Mouse (Mus musculus) hindbrain, embryonic 10.5 days (tissue): ENCODE data around the gene Dgki. TPM values are rescaled to one million over a fixed set of nuclear protein-coding genes. Genes with fewer than 3 reads are reported as not detected.

Experiments
- DNase-seq: peaks from one replicate; pipeline ENCODE4 v3.0.0-alpha.2; 2017; ENCODE audit warnings: low spot score
- H3K27ac ChIP-seq: fragments of 300-500 bp; sonication (generic); 2 replicates; pipeline ENCODE4 v1.5.1; 2016; ENCODE audit warnings: mild to moderate bottlenecking, moderate library complexity
- H3K27me3 ChIP-seq: fragments of 300-500 bp; sonication (generic); 2 replicates; pipeline ENCODE4 v1.6.1; 2016; ENCODE audit warnings: mild to moderate bottlenecking; ENCODE audit not compliant: poor library complexity, insufficient read depth, severe bottlenecking
- H3K36me3 ChIP-seq: fragments of 300-500 bp; sonication (generic); 2 replicates; pipeline ENCODE4 v1.6.1; 2016; ENCODE audit warnings: mild to moderate bottlenecking, moderate library complexity
- H3K4me1 ChIP-seq: fragments of 300-500 bp; sonication (generic); replicated peaks from 2 replicates; pipeline ENCODE4 v1.6.1; 2016; ENCODE audit warnings: mild to moderate bottlenecking
- H3K4me3 ChIP-seq: fragments of 300-500 bp; sonication (generic); 2 replicates; pipeline ENCODE4 v1.5.1; 2016; ENCODE audit warnings: mild to moderate bottlenecking, moderate library complexity
- H3K9me3 ChIP-seq: fragments of 300-500 bp; sonication (generic); 2 replicates; pipeline ENCODE4 v1.6.1; 2016; ENCODE audit warnings: mild to moderate bottlenecking, moderate library complexity
- WGBS: fragments of 180-500 bp; shearing (Covaris S2); methylation state at CpG from one replicate; pipeline ENCODE4 v1.1.7; 2016; 5-methylcytosine and 5-hydroxymethylcytosine counted together
- polyA plus RNA-seq: library from polyadenylated mRNA; unstranded; fragments of >200 nt; fragmentation: Nextera tagmentation; extraction: Ambion mirVana; gene quantifications from 2 replicates; pipeline ENCODE4 v1.2.1, GENCODE M21; 2016

The Dgki gene
- polyA plus RNA-seq, 1 experiment from 2014 or later = 1.0 TPM

- WGBS = 86% methylated on average over 7 of the region's 7 CpGs
- Histone ChIP-seq H3K36me3 (no peaks in the 10 kb centered on the region), H3K27ac (0 out of 2 replicates have a peak overlapping the region, but pooled peaks have one; percentile 16), H3K4me1 (peaks cover 4% of the 10 kb centered on the region), H3K4me3 (no peak overlapping the region), H3K9me3 (no peaks in the 10 kb centered on the region), H3K27me3 (no peaks in the 10 kb centered on the region)
- DNase-seq = no peak
These were observed 449.4 kb downstream of the Dgki start for GRCm38 (mm10) chr6:36850422-36851129.

GRCm38 (mm10) chr6:36845288-36845687 is 454.7 kb downstream of the Dgki start:
- DNase-seq = no peak
- Histone ChIP-seq H3K4me3 (no peak overlapping the region), H3K36me3 (no peaks in the 10 kb centered on the region), H3K27ac (no peak overlapping the region), H3K4me1 (peaks cover 11% of the 10 kb centered on the region), H3K9me3 (no peaks in the 10 kb centered on the region), H3K27me3 (no peaks in the 10 kb centered on the region)
- 79% methylated on average over 1 of the region's 1 CpGs for WGBS

GRCm38 (mm10) chr6:36844258-36844657 is 455.7 kb downstream of the Dgki start:
- WGBS = 69% methylated on average over 6 of the region's 6 CpGs
- H3K9me3 ChIP-seq = no peaks in the 10 kb centered on the region
- DNase-seq = no peak
- no peaks in the 10 kb centered on the region for H3K27me3 ChIP-seq
- no peaks in the 10 kb centered on the region for H3K36me3 ChIP-seq
- H3K4me3 ChIP-seq = no peak overlapping the region
- peaks cover 11% of the 10 kb centered on the region for H3K4me1 ChIP-seq
- no peak overlapping the region for H3K27ac ChIP-seq

DNA sequence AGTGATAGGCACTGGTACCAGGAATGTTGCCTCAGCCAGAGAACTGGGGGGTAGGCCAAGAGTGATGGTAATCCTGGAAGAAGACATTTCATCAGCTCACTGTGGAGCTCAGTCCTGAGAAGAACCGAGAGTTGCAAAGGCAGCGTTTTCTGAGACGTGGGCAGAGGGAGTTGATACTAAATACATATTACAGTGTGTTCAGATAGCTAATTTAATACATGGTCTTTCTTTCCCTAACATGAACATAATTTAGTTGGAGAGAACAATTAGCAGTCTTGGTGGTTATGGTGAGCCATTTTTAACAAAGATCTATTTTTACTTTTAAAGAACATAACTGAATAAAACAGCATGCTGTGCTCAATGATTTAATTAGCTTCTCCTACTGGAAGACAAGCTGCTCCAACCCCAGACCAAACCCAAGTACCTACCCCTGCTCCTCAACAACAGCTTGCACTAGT is 456.9 kb downstream of the Dgki start:
- peaks cover 11% of the 10 kb centered on the region for H3K4me1 ChIP-seq

DNA sequence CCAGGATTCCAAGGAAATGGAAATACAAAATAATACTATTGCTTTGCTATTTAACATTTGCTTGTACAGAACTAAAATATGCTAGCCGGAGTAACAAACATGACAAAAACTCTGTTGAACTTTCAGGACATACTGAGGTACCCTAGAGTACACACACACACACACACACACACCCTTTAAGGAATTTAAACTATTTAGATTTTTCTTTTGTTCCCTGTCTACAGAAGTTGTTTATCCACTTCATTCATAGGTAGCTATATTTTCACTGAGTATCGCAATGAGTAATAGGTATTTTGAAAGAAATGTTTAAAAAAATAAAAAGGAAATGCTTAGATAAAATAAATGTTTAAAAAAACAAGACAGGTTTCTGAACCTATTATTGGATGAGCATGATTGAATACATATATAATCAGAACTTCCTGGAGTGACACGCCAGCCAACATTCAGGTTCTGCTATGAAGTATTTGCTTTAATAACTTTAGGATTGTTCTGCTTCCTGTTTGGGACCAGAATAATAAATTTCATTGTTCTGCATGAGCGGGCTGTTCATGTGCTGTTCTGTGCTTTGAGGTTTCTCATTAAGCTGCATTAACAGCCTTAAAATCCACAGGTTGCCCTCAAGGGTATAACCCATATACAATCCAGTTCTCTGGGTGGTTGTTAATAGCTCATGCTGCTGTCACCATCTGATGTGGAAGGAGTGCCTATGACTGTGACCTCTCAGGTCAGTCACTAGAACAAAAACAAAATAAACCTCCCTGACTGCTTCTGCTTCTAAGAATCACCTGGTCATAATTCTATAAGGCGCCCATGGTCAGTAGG is 457.7 kb downstream of the Dgki start:
- no peak for DNase-seq
- Histone ChIP-seq H3K27ac (no peak overlapping the region), H3K36me3 (no peaks in the 10 kb centered on the region), H3K27me3 (no peaks in the 10 kb centered on the region), H3K9me3 (no peaks in the 10 kb centered on the region), H3K4me1 (peaks cover 11% of the 10 kb centered on the region), H3K4me3 (no peak overlapping the region)
- WGBS = 74% methylated on average over 5 of the region's 5 CpGs

More for the DNA sequence above, 456.9 kb downstream of the Dgki start:
- H3K27me3 ChIP-seq = no peaks in the 10 kb centered on the region
- H3K9me3 ChIP-seq = no peaks in the 10 kb centered on the region
- no peak for DNase-seq
- WGBS = 63% methylated on average over 3 of the region's 3 CpGs
- no peak overlapping the region for H3K4me3 ChIP-seq
- H3K36me3 ChIP-seq = no peaks in the 10 kb centered on the region
- 0 out of 2 replicates have a peak overlapping the region, but pooled peaks have one; percentile 62 for H3K27ac ChIP-seq

DNA sequence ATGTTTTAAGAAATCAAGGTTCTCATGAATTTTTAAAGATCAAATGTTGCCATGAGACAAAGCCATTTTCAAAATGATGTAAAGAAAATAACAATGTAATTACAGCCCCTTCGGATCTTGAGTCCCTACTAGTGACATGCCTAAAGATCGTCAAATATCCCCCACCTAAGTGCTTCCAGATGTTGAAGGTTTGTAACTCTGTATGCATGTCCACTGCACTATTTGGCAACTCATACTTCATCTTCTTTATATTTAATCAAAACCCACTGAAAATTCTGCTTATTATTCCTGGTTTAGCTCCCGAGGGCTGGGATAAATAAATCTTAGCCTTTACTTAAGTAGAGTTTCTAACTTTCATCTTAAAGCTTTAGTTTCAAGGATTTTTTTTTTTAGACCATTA is 458.3 kb downstream of the Dgki start:
- Histone ChIP-seq H3K27me3 (no peaks in the 10 kb centered on the region), H3K27ac (no peak overlapping the region), H3K9me3 (no peaks in the 10 kb centered on the region), H3K36me3 (no peaks in the 10 kb centered on the region), H3K4me3 (no peak overlapping the region), H3K4me1 (peaks cover 13% of the 10 kb centered on the region)
- DNase-seq = no peak
- WGBS = 66% methylated on average over 3 of the region's 3 CpGs

DNA sequence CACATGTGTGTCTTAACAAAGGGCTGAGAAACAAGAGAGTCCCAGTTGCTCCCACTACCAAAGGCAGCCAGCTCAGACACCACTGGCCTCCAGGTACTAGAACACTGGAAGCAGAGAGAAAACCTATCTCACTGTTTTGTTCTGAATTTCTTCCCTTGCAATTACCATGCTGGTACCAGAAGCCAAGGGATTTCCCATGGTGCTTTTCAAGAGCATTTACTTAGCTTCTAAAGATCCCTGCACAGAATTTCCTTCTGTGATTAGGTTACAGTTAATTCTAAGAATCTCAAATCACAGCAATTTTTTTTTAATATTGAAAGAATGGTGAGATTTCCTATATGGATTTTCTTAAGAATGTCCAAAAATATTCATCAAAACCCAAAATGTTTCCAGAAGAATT is 458.8 kb downstream of the Dgki start:
- Histone ChIP-seq H3K27ac (no peak overlapping the region), H3K36me3 (no peaks in the 10 kb centered on the region), H3K4me1 (peaks cover 13% of the 10 kb centered on the region), H3K9me3 (no peaks in the 10 kb centered on the region), H3K4me3 (no peak overlapping the region), H3K27me3 (no peaks in the 10 kb centered on the region)
- no peak for DNase-seq

DNA sequence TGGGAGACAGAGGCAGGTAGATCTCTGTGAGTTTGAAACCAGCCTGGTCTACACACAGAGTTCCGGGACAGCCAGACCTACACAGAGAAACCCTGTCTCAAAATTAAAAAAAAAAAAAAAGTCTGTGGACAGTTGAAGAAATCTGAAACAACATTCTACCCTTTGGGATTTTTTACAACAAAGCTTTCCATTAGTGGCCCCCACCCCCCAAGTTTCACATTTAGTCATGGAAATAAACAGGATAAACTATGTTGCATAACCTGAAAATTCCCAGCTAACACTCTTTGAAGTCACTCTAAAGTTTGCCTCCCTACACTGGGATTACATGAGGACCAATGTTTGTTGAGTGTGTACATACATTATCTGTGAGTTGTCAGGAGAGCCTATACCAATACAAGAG is 461.2 kb downstream of the Dgki start:
- DNase-seq = no peak
- Histone ChIP-seq H3K27ac (no peak overlapping the region), H3K9me3 (no peaks in the 10 kb centered on the region), H3K27me3 (no peaks in the 10 kb centered on the region), H3K4me1 (peaks cover 13% of the 10 kb centered on the region), H3K4me3 (no peak overlapping the region), H3K36me3 (no peaks in the 10 kb centered on the region)
- 98% methylated on average over 1 of the region's 1 CpGs for WGBS

- no peak for DNase-seq
- Histone ChIP-seq H3K4me3 (no peak overlapping the region), H3K27ac (no peak overlapping the region), H3K4me1 (peaks cover 7% of the 10 kb centered on the region), H3K9me3 (no peaks in the 10 kb centered on the region), H3K27me3 (no peaks in the 10 kb centered on the region), H3K36me3 (no peaks in the 10 kb centered on the region)
- 76% methylated on average over 3 of the region's 3 CpGs for WGBS
These were observed 464.6 kb downstream of the Dgki start for GRCm38 (mm10) chr6:36835351-36835750.

DNA sequence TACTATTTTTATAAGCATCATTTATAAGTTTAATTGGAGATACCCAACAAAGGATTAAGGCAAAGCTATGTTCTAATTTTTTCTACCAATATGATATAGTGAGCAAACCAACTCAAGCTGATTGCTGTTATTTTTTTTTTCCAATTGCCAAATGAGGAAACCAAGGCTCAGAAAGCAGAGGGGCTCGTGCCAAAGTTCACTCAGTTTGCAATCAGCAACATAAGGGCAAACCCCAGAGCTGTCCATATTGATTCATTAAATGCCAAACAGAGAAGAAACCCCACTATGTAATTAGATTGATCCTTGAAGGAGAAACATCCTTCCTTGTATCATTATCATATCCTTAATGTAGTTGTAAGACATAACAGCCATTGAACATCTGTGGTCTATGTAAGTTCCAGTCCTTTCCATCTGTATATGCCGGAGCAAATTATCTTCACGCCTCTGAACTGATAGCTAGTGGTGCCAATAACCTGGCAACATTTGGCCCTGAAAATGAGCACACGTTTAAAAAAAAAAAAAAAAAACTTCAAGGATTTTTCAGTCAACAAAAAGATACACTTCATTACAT is 465.2 kb downstream of the Dgki start:
- Histone ChIP-seq H3K27me3 (no peaks in the 10 kb centered on the region), H3K36me3 (no peaks in the 10 kb centered on the region), H3K4me1 (peaks cover 7% of the 10 kb centered on the region; the same call in 1 of the 2 replicates), H3K27ac (no peak overlapping the region), H3K9me3 (no peaks in the 10 kb centered on the region), H3K4me3 (no peak overlapping the region)
- WGBS = 83% methylated on average over 4 of the region's 4 CpGs
- no peak for DNase-seq

GRCm38 (mm10) chr6:36832681-36833080 is 467.3 kb downstream of the Dgki start:
- Histone ChIP-seq H3K4me3 (no peak overlapping the region), H3K36me3 (no peaks in the 10 kb centered on the region), H3K27ac (no peak overlapping the region), H3K4me1 (peaks cover 7% of the 10 kb centered on the region; the same call in 1 of the 2 replicates), H3K27me3 (no peaks in the 10 kb centered on the region), H3K9me3 (no peaks in the 10 kb centered on the region)
- no peak for DNase-seq
- WGBS = 83% methylated on average over 4 of the region's 4 CpGs

GRCm38 (mm10) chr6:36832207-36832606 is 467.8 kb downstream of the Dgki start:
- peaks cover 7% of the 10 kb centered on the region; the same call in 1 of the 2 replicates for H3K4me1 ChIP-seq
- H3K27me3 ChIP-seq = no peaks in the 10 kb centered on the region
- WGBS = 90% methylated on average over 2 of the region's 2 CpGs

More at GRCm38 (mm10) chr6:36832207-36832606, 467.8 kb downstream of the Dgki start:
- H3K4me3 ChIP-seq = no peak overlapping the region
- DNase-seq = no peak
- no peak overlapping the region for H3K27ac ChIP-seq
- H3K9me3 ChIP-seq = no peaks in the 10 kb centered on the region
- H3K36me3 ChIP-seq = no peaks in the 10 kb centered on the region
